Mouse (Mus musculus) spleen, adult 12 weeks (tissue): ENCODE data around the gene Rd3l.
A peak's percentile ranks its signal among the peaks of the same experiment; 100 is the strongest.

Experiments
- DNase-seq: peaks from one replicate; pipeline ENCODE4 v3.0.0; 2022; ENCODE audit warnings: low spot score

The Rd3l gene

DNA sequence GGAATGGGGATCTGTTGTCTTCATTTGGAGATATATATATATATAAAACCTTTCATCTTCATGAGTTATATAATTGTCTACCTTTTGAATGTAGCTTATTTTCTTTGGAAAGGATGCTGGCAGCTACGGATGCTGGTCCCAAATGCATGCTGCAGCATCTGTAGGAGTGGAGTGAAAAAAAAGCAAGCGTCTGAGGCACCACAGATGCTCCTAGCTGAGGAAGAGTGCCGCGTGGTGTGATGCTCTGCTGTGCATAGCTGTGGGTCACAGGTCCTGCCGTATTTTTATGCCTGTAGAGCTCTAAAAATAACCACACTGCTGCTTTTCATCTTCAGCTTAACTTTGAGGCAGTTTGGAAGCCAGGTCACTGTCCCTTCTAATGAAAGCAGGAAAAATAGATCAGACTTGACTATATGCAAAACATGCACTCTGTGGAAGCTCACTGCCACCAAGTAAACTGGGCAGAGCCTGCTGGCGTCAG, at the start of gene Rd3l:
TSS of gene Rd3l (minus strand) at position 431 of the 481 bp plus-strand sequence.
- DNase-seq = no peak

DNA sequence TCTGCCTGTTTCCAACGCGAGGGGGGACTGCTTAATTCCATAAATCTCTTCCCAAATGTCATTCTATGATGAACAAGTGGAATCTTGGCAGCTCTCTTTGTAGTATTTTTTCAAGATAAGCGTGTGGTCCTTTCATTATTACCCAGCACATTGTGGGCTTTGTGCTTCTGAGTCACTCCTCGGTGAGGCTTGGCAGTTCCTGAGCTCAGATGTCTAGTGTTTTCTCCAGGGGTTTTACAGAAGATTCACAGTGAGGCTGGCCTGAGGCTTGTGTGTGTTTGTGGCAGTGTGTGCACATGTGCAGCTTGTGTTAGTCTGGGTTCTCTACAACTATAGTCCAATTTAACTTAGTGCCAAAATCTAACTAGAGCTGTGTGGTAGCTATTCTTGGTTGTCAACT, 46.3 kb upstream of the Rd3l start:
- DNase-seq = no peak

- DNase-seq = no peak
Measured at GRCm38 (mm10) chr12:112025907-112026645, 45.0 kb upstream of the Rd3l start.

GRCm38 (mm10) chr12:112025457-112025856, 44.3 kb upstream of the Rd3l start:
- DNase-seq = no peak

DNA sequence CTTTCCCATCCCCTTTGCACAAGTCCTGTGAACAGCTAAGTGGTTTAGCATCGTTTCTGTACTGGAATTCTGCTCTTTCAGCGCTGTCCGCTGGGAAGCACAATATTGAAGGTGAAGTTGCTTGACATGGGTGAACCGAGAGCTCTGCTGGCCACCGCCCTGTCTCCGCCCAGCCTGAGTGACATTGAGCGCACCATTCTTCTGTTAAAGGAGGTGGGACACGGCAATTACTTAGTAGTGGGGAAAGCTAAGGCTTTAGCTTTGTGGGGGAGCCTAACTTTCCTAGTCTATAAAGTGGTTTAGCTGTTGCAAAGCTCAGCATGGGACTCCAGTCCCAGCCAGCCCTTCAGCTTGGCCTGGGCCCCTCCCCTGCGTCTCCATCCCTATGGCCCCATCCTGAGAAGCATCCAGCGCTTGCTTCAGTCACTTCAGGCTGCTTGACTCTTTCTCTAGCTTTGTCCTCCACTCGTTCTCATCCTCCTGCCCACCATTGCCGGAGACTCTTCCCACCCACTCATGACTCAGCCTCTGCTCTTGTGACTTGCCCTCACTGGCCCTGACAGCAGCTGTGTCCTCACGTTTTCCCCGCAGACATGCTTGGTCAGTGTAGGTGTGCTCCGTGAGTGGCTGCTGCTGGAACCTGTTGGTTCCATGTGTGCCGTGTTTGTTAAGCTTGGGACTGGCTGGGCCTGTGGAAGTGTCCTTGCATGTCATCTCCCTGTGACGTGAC, 43.6 kb upstream of the Rd3l start:
- no peak for DNase-seq

DNA sequence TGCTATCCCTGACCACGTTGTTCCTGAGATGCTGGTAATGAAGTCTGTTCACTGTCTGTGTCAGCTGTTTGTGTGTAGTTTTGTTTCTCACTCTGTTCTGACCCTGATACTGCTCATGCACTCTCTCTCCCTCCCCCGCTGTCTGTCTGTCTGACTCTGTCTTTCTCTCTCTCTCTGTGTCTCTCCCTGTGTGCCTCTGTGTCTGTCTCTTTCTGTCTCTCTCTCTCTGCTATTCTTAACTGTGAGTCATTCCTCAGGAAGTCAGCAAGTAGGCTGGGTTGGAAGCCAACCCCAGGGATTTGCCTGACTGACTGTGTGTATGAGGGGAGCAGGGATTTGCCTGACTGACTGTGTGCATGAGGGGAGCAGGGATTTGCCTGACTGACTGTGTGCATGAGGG, 42.2 kb upstream of the Rd3l start:
- DNase-seq = no peak

DNA sequence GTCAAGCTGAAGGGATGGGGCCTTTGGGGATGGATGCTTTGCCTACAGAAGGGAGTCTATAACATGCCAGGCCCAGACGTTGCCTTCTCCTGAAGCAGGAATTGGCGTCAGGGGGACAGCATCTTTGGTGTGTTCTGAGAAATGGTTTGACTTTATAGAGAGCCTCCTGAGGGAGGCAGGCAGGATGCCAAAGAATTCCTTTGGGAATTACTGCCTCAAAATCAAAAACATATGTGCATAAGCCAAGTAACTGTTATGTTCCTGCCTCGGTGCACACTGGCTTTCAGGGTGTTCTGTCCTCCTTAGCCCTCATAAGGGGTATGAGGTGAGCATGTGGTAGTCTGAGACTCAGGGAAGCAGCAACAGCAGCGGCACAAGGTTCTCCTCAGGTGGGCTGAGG, 35.2 kb upstream of the Rd3l start:
- no peak for DNase-seq

GRCm38 (mm10) chr12:112013271-112013801, 32.2 kb upstream of the Rd3l start:
- no peak for DNase-seq

DNA sequence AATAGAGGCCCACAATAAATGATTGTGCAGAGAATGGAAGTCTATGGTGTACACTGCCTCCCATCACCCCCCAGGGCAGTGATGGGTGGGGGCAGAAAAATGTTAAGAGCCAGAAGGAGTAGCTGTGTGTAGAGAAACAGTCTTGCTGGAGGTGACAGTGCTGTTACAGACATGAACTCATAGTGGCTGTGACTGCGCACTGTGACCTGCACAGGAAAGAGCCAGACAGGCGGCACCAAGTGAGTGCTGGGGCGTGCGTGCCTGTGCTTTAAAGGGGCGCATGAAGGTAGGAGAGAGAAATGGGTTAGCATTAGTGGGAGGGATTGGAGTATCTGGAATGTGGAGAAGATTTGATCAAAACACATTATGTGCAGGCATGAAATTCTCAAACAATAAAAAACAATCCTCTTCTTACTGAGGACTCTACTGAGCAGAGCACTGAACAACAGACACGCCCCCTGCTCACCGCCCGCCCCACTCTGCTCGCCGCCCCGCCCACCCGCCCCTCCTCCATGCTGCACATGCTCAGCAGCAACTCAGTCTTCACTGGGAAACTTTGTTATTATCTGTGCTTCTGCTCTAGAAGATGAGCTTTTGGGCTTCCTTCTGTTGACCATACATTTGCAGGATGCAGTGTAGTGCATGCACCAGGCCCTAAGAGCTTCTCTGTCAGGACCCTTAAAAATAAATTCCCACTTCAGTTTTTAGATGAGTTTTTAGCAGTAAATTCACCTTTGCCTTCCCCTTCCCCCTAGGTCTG, 31.6 kb upstream of the Rd3l start:
- DNase-seq = no peak

DNA sequence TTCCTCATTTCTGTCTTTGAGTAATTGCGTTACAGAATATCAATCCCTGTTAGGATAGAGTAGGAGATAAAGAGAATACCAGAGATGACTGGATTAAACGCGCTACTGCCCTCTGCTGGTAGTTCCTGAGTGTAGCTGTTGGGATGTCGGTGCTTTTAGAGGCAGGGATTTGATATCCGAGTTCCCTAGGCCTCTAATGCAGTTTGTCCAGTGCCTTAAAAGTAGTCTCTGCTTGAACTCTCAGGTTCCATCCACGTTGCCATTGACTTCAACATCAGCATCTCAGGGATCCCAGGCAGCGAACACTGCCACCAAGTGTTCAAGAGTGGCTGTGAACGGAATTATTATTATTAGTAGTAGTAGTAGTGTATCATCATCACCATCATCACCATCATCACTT, 20.1 kb upstream of the Rd3l start:
- DNase-seq = peak; percentile 16

DNA sequence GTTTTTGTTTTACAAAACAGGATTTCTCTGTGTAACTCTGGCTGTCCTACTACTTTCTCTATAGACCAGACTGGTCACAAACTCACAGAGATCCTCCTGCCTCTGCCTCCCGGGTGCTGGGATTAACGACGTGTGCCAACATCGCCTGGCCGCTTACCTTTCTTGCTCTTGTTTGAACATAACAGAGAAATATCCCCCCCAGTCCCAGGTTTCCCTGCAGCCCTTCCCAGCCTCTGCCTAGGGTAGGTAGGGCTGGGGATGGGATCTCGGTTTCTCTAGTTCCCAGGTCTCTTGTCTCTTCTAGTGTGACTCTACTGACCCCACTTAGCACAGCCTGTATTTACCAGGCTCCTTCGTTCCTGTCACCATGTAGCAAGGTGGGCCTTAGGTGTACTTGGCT, 18.6 kb upstream of the Rd3l start:
- DNase-seq = no peak

DNA sequence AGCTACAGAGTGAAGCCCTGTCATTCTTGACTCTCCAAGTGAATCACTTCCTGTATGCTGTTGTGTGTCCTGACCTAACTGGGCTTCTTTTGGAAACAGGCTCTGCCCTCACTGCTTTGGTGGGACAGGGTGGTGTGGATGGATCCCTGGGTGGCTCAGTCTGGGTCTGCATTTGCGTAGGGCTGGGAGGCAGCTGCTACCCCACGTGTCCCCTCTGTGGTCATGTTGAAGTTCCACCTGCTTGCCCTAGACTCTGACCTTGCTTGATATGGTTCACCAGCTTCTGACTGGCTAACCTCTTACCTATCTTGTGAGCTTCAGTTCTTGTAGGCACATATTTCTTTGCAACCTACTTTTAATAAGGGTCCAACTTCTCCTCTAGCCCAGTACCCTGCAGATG, 14.0 kb upstream of the Rd3l start:
- DNase-seq = no peak

GRCm38 (mm10) chr12:111992626-111993025, 11.5 kb upstream of the Rd3l start:
- DNase-seq = no peak

DNA sequence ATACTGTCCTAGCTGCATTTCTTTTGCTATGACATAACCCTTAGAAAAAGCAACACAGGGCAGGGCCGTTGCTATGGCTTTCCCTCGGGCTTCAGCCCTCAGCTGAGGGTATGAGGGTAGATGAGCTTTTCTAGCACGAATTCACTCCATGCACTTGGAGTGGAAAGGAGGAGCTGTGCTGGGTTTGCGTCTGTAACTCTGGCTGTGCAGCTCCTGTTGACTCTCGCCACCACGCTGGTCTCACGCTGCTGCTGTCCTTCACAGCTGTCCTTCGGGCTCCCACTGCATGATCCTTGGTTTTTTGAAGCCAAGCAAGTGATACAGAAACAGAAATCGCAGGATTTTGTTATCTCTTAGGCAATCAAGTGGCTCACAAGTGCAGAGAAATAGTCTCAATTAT, 5.6 kb upstream of the Rd3l start:
- no peak for DNase-seq

DNA sequence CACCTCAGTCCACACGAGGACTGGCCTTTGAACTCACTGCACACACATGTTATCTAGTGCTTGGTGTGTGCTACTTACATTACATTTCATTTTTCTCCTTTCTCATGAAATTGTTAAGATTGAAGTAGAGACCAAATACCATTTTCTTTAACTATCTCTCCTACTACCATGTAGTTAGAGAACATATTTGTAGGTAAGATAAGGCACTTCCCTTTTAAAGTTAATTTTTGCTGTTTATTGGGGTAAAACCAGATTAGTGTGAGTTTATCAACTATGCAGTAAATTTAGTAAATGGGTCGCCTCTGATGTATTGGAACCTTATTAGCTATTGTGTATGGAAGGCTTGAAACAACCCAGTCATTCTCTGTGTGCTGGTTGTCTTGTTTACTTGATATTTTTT, 2.0 kb upstream of the Rd3l start:
- DNase-seq = no peak

DNA sequence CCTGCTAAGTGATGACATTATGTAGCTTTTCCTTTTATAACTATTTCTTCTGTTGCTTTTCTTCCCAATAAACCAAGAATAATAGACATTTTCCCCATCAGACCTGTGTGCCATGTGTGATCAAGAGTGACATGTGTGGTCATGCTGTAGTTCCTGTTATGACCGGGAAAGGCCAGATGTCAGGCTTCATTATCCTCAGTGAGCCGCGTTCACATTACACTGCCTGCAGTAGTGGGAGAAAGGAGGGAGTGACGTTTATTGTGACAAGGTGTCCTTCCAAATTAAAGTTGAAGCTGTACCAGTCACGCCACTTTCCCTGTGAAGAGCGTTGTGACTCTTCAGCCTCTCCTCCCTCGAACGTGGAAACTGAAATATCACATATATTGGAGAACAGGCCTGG, 714 bp upstream of the Rd3l start:
- DNase-seq = no peak

DNA sequence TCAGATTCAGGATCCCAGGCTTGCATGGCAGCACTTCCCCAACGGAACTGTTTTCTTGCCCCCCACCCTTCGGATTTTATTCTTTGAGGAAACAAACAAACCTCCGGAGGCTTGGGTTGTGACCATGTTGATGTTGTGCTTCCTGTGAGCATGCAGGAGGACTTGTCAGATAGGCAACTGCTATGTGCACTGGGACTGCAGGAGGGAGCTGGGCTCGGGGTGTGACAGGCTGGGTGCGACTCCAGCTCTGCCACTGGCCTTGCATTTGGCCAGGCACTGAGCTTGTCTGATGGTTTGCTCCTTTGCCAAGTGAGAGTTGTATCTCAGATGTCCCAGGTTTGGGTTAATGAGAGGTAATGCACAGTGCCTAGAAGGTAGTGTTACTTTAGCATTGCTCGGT, 2.8 kb downstream of the Rd3l start:
- no peak for DNase-seq

- DNase-seq = no peak
Measured at GRCm38 (mm10) chr12:111977138-111977537, 4.0 kb downstream of the Rd3l start.

DNA sequence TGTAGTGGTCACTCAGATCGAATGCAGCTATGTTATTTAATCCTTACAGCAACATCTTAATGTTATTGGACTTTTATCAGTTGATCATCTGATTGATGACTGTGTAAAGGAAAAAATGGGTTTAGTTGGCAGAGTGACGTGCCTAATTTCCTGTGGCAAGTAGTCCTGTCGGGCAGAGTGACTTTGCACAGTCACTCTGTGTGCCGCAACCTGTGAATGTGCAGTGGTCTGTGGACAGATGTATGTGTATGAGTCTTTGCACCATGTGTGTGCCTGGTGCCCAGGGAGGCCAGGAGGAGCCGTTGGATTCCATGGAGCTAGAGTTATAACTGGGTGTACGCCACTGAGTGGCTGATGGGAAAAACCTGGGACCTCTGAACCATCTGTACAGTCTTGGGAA, 6.5 kb downstream of the Rd3l start:
- DNase-seq = no peak

DNA sequence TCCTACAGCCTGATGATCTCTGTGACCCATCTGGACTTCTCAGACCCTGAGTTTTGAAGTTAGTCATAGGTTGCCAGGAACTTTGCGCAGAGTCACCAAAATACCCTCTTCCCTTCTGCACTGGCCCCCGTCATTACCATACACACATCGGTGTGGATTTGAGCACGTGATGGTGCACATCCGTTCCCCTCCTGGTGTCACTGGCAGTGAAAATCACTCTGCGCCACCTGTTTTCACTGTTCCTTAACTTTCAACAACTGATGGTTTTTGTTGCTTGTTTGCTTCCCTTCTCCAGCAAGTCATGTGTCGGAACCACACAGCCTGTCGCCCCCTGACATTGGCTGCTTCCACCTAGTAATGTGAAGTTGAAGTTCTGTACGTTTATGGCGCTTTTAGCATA, 8.6 kb downstream of the Rd3l start:
- no peak for DNase-seq

DNA sequence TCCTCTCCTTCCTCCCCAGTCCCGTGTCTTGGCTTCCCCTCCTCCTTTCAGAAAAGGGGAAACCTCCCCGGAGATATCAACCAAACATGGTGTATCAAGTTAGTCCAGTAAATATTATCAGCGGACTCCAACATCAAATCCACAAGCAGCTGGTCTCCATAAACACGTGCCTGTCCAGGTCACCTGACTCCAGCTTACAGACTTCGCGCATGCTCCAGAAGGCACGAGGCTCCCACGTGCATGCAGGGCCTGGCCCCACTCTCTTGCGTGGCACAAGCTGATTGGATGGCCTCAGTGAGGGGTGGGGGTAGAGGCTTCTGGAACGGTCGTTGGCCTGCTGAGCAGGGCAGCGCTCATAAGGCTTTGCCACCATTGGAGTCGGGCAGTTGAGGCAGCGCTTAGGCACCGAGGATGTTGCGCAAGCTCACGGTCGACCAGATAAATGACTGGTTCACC, 9.9 kb downstream of the Rd3l start, which contains the start of gene Tdrd9:
TSS of gene Tdrd9 (plus strand) at position 329 of the 456 bp plus-strand sequence.
- no peak for DNase-seq

GRCm38 (mm10) chr12:111970085-111970484, 11.0 kb downstream of the Rd3l start:
- no peak for DNase-seq
